Mouse (Mus musculus) layer of hippocampus, adult 9-11 months (tissue): Measurements from ENCODE around the gene Rftn1.
"Not testable (repeated sequence)": the region's sequence is repeated elsewhere in the genome, so short reads cannot be mapped to it uniquely, and the experiment has no call there.

Source experiments
- DNase-seq: peaks from one replicate; pipeline ENCODE4 v3.0.0; 2022

The Rftn1 gene

GRCm38 (mm10) chr17:50125900-50126299 lies 64.6 kb downstream of the Rftn1 start:
- no peak for DNase-seq

GRCm38 (mm10) chr17:50125245-50125798 lies 65.2 kb downstream of the Rftn1 start:
- DNase-seq, result no peak

- DNase-seq, result no peak
These were observed 65.8 kb downstream of the Rftn1 start for GRCm38 (mm10) chr17:50124708-50125107.

- no peak for DNase-seq
These were observed 67.9 kb downstream of the Rftn1 start for GRCm38 (mm10) chr17:50122555-50122954.

GRCm38 (mm10) chr17:50120098-50120497 lies 70.4 kb downstream of the Rftn1 start:
- DNase-seq, result peak; percentile 48

- DNase-seq, result no peak
These were observed 73.0 kb downstream of the Rftn1 start for GRCm38 (mm10) chr17:50117461-50117860.

- DNase-seq, result no peak
These were observed 73.5 kb downstream of the Rftn1 start for GRCm38 (mm10) chr17:50116980-50117379.

GRCm38 (mm10) chr17:50116401-50116800 lies 74.1 kb downstream of the Rftn1 start:
- not testable (repeated sequence) for DNase-seq

GRCm38 (mm10) chr17:50115716-50116115 lies 74.8 kb downstream of the Rftn1 start:
- DNase-seq, result not testable (repeated sequence)

- no peak for DNase-seq
These were observed 75.8 kb downstream of the Rftn1 start for GRCm38 (mm10) chr17:50114659-50115058.

GRCm38 (mm10) chr17:50110650-50111415 lies 79.6 kb downstream of the Rftn1 start:
- DNase-seq, result no peak

- no peak for DNase-seq
These were observed 83.7 kb downstream of the Rftn1 start for GRCm38 (mm10) chr17:50106811-50107210.

GRCm38 (mm10) chr17:50104131-50104530 lies 86.3 kb downstream of the Rftn1 start:
- no peak for DNase-seq

GRCm38 (mm10) chr17:50101416-50101815 lies 89.1 kb downstream of the Rftn1 start:
- DNase-seq, result no peak

GRCm38 (mm10) chr17:50100070-50100469 lies 90.4 kb downstream of the Rftn1 start:
- DNase-seq, result no peak

- no peak for DNase-seq
These were observed 91.1 kb downstream of the Rftn1 start for GRCm38 (mm10) chr17:50099378-50099777.

GRCm38 (mm10) chr17:50098297-50098696 lies 92.2 kb downstream of the Rftn1 start:
- DNase-seq, result no peak

- no peak for DNase-seq
These were observed 92.6 kb downstream of the Rftn1 start for GRCm38 (mm10) chr17:50097831-50098230.

- no peak for DNase-seq
These were observed 94.2 kb downstream of the Rftn1 start for GRCm38 (mm10) chr17:50096305-50096704.

- DNase-seq, result no peak
These were observed 95.9 kb downstream of the Rftn1 start for GRCm38 (mm10) chr17:50094596-50094995.

- no peak for DNase-seq
These were observed 96.4 kb downstream of the Rftn1 start for GRCm38 (mm10) chr17:50094077-50094476.

- no peak for DNase-seq
These were observed 97.1 kb downstream of the Rftn1 start for GRCm38 (mm10) chr17:50093356-50093755.

- no peak for DNase-seq
These were observed 97.6 kb downstream of the Rftn1 start for GRCm38 (mm10) chr17:50092848-50093247.

GRCm38 (mm10) chr17:50091829-50092228 lies 98.6 kb downstream of the Rftn1 start:
- DNase-seq, result no peak

GRCm38 (mm10) chr17:50089725-50090124 lies 100.7 kb downstream of the Rftn1 start:
- DNase-seq, result no peak
